Mouse (Mus musculus): ENCODE results near the gene Dgcr8. TPM values are rescaled to one million over a fixed set of nuclear protein-coding genes. Genes with fewer than 3 reads are reported as not detected.
A peak's percentile ranks its signal among the peaks of the same experiment; 100 is the strongest.
"Not testable (repeated sequence)": the region's sequence is repeated elsewhere in the genome, so short reads cannot be mapped to it uniquely, and the experiment has no call there.

Dgcr8 gene
- polyA plus RNA-seq, 2 experiments, result 8.8 to 23.4 TPM

DNA sequence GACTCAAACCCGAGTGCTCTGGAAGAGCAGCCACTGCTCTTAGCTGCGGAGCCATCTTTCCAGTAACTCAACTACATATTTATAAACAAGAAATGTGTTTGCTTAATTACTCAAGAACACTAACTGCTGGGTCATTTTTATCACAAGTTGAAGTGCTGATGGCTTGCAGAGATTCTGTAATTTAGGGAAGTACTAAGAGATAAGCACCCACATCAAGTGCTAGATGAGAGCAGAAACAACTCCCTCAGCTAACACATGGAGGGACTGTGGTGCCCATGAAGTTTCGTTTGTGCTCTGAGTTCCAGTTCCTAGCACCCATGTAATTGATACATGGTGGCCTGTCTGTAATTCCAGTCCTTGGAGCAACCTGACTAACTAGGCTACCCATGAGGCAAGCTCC, 29.9 kb upstream of the Dgcr8 start:
- TF ChIP-seq EP300 (IDR thresholded peaks at IDR 0.05; ENCODE audit: low read depth) (no peak), CTCF (IDR thresholded peaks at IDR 0.05; ENCODE audit: low read depth) (no peak)
- H3K36me3 ChIP-seq (replicated peaks; ENCODE audit: control insufficient read depth, insufficient read depth, low read depth), result peaks cover 35% of the 10 kb centered on the region
- no peak overlapping the region for H3K27ac ChIP-seq
- no peak for ATAC-seq (ENCODE audit: insufficient read depth)
- H3K4me3 ChIP-seq (ENCODE audit: insufficient read depth in 1 of 2, low read depth in 2 of 2, low read length in 2 of 2), result no peak overlapping the region
- H3K4me1 ChIP-seq (replicated peaks; ENCODE audit: control insufficient read depth in 2 of 2, insufficient read depth in 2 of 2, low read length in 1 of 2), result no peaks in the 10 kb centered on the region
- 56% methylated on average over 3 of the region's 3 CpGs for WGBS (ENCODE audit: insufficient replicate concordance)
- no peak overlapping the region for H3K9ac ChIP-seq (replicated peaks)
- H3K4me2 ChIP-seq (ENCODE audit: low read depth), result no peak overlapping the region
- H3K27me3 ChIP-seq (ENCODE audit: control insufficient read depth, insufficient read depth, low read length), result no peaks in the 10 kb centered on the region
- no peaks in the 10 kb centered on the region for H3K9me3 ChIP-seq (ENCODE audit: control insufficient read depth, low read length)
- no peak for DNase-seq (ENCODE audit: low read depth in 3 of 3, low spot score in 3 of 3)

DNA sequence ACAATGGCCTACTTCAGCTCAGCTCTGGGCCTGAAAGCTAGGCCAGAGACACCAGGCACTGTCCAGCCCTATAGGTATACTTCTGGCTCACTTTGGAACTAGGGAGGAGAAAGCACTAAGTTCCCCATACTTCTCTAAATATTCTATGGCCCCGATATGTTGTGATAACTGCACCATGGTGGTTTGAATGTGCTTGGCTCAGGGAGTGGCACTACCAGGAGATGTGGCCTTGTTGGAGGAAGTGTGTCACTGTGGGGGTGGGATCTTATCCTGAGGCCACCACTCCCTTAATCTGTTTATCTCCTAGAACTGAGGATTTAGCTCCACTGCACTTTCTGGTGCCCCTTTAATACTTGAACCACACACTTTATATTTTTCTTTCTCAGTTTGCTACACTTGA, 19.1 kb upstream of the Dgcr8 start:
- Histone ChIP-seq H3K4me3 (ENCODE audit: insufficient read depth in 1 of 2, low read depth in 2 of 2, low read length in 2 of 2) (no peak overlapping the region), H3K27me3 (ENCODE audit: control insufficient read depth, insufficient read depth, low read length) (no peaks in the 10 kb centered on the region), H3K4me1 (replicated peaks; ENCODE audit: control insufficient read depth in 2 of 2, insufficient read depth in 2 of 2, low read length in 1 of 2) (no peaks in the 10 kb centered on the region), H3K9ac (replicated peaks) (no peak overlapping the region), H3K36me3 (replicated peaks; ENCODE audit: control insufficient read depth, insufficient read depth, low read depth) (peaks cover 39% of the 10 kb centered on the region), H3K4me2 (ENCODE audit: low read depth) (no peak overlapping the region), H3K9me3 (ENCODE audit: control insufficient read depth, low read length) (no peaks in the 10 kb centered on the region), H3K27ac (no peak overlapping the region)
- DNase-seq (ENCODE audit: low read depth in 3 of 3, low spot score in 3 of 3), result no peak
- 12% methylated on average over 1 of the region's 1 CpGs for WGBS (ENCODE audit: insufficient replicate concordance)
- TF ChIP-seq CTCF (IDR thresholded peaks at IDR 0.05; ENCODE audit: low read depth) (no peak), EP300 (IDR thresholded peaks at IDR 0.05; ENCODE audit: low read depth) (no peak)
- no peak; the same call in 1 of the 2 replicates for ATAC-seq (ENCODE audit: insufficient read depth)

DNA sequence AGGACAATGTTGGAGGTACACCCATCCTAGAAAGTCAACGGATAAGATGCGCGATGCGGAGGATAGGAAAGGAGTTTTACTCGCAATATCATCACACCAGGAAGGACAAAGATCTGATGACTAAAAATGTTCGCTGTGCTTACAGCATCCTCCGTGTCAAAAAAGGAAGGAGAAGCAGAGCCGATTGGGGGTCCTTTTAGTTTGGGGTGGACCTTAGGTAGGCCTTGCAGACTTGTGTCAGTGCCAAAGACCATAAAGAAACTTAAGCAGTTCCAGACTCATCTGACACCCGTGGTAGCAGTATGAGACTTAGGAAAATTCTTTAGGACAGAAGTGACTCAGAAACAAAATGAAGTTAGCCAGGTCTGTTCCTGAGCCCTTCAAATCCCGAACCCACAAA, 568 bp upstream of the Dgcr8 start:
- WGBS (ENCODE audit: insufficient replicate concordance), result under 1% methylated on average over 9 of the region's 10 CpGs
- Histone ChIP-seq H3K4me3 (ENCODE audit: insufficient read depth in 1 of 2, low read depth in 2 of 2, low read length in 2 of 2) (peak overlapping the region; percentile 55 to 72), H3K36me3 (replicated peaks; ENCODE audit: control insufficient read depth, insufficient read depth, low read depth) (peaks cover 27% of the 10 kb centered on the region), H3K27ac (peak overlapping the region; percentile 59; the same call in 1 of the 2 replicates), H3K4me2 (ENCODE audit: low read depth) (peak overlapping the region; percentile 61), H3K9ac (replicated peaks) (peak overlapping the region; percentile 68), H3K4me1 (replicated peaks; ENCODE audit: control insufficient read depth in 2 of 2, insufficient read depth in 2 of 2, low read length in 1 of 2) (peaks cover 16 to 18% of the 10 kb centered on the region in 2 experiments)
- ATAC-seq (ENCODE audit: insufficient read depth); H3K9me3 ChIP-seq (ENCODE audit: control insufficient read depth, low read length); H3K27me3 ChIP-seq (ENCODE audit: control insufficient read depth, insufficient read depth, low read length); DNase-seq (ENCODE audit: low read depth in 3 of 3, low spot score in 3 of 3): not testable (repeated sequence)
- TF ChIP-seq EP300 (IDR thresholded peaks at IDR 0.05; ENCODE audit: low read depth), result 0 out of 2 replicates have a peak, but pooled peaks have one; percentile 7

DNA sequence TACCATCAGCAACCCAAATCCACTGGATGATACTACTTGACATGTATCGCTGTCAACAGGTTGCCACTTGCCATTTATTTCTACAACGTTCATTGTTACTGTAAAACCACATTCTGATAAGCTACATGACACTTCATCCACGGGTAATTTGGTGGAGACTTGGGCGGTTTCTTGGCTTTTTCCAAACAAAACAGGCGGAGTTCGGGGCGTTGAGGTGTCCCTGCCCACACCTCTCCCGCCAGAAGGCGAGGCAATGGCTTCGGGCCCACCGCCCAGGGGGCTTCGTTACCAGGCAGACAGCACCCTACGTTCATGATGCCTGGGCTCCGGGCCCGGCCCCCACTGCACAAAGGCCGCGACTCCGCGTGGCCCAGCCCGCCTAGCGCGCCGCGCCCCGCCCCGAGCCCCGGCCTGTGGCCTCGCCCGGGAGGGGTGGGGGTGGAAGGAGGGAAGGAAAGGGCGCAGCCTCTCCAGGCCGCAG, 425 bp downstream of the Dgcr8 start:
- Histone ChIP-seq H3K27me3 (ENCODE audit: control insufficient read depth, insufficient read depth, low read length) (no peaks in the 10 kb centered on the region), H3K9ac (replicated peaks) (peak overlapping the region; percentile 68), H3K4me1 (replicated peaks; ENCODE audit: control insufficient read depth in 2 of 2, insufficient read depth in 2 of 2, low read length in 1 of 2) (peaks cover 16 to 18% of the 10 kb centered on the region in 2 experiments), H3K9me3 (ENCODE audit: control insufficient read depth, low read length) (no peaks in the 10 kb centered on the region), H3K36me3 (replicated peaks; ENCODE audit: control insufficient read depth, insufficient read depth, low read depth) (peaks cover 37% of the 10 kb centered on the region), H3K4me3 (ENCODE audit: insufficient read depth in 1 of 2, low read depth in 2 of 2, low read length in 2 of 2) (peak overlapping the region; percentile 72 to 76), H3K4me2 (ENCODE audit: low read depth) (peak overlapping the region; percentile 89), H3K27ac (peak overlapping the region; percentile 70)
- ATAC-seq (ENCODE audit: insufficient read depth) (peak; percentile 90), DNase-seq (ENCODE audit: low read depth in 3 of 3, low spot score in 3 of 3) (peak; percentile 62 to 68 (median 63))
- WGBS (ENCODE audit: insufficient replicate concordance), result under 1% methylated on average over 28 of the region's 31 CpGs
- TF ChIP-seq EP300 (IDR thresholded peaks at IDR 0.05; ENCODE audit: low read depth) (no peak), CTCF (IDR thresholded peaks at IDR 0.05; ENCODE audit: low read depth) (no peak)

DNA sequence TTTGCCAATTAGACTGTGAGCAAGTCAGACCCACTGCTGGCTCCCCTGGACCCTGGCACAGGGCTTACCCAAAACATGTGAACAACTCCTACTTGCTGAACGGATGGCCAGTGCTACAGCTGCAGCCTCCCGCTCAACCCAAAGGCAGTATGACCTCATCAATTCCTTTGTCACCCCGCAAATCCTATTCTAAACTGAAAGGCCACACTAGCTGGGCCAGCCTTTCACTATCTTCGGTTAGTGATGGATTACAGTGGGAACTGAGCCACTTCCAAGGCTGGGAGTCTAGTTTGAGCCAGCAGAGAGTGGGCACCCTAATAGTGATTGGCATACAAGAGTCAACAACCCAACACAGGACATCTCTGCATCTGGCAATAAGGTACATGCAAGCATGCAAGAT, 880 bp downstream of the Dgcr8 start:
- WGBS (ENCODE audit: insufficient replicate concordance), result 0% methylated on average over 4 of the region's 4 CpGs
- Histone ChIP-seq H3K9ac (replicated peaks) (peak overlapping the region; percentile 68), H3K4me3 (ENCODE audit: insufficient read depth in 1 of 2, low read depth in 2 of 2, low read length in 2 of 2) (peak overlapping the region; percentile 72 to 76), H3K9me3 (ENCODE audit: control insufficient read depth, low read length) (no peaks in the 10 kb centered on the region), H3K36me3 (replicated peaks; ENCODE audit: control insufficient read depth, insufficient read depth, low read depth) (peaks cover 41% of the 10 kb centered on the region), H3K4me2 (ENCODE audit: low read depth) (peak overlapping the region; percentile 89), H3K27me3 (ENCODE audit: control insufficient read depth, insufficient read depth, low read length) (no peaks in the 10 kb centered on the region), H3K27ac (peak overlapping the region; percentile 70), H3K4me1 (replicated peaks; ENCODE audit: control insufficient read depth in 2 of 2, insufficient read depth in 2 of 2, low read length in 1 of 2) (peaks cover 16 to 18% of the 10 kb centered on the region in 2 experiments)
- TF ChIP-seq CTCF (IDR thresholded peaks at IDR 0.05; ENCODE audit: low read depth), result no peak
- no peak for ATAC-seq (ENCODE audit: insufficient read depth)
- DNase-seq (ENCODE audit: low read depth in 3 of 3, low spot score in 3 of 3), result peak in 1 of 3 experiments; percentile 11
